Mouse (Mus musculus): ENCODE measurements at regions not wholly inside any gene's neighbourhood (a gene's known extent, or its start where the extent isn't known, plus 50 kb on each side); places are given as distances from the start of the nearest gene placed in this dataset.

DNA sequence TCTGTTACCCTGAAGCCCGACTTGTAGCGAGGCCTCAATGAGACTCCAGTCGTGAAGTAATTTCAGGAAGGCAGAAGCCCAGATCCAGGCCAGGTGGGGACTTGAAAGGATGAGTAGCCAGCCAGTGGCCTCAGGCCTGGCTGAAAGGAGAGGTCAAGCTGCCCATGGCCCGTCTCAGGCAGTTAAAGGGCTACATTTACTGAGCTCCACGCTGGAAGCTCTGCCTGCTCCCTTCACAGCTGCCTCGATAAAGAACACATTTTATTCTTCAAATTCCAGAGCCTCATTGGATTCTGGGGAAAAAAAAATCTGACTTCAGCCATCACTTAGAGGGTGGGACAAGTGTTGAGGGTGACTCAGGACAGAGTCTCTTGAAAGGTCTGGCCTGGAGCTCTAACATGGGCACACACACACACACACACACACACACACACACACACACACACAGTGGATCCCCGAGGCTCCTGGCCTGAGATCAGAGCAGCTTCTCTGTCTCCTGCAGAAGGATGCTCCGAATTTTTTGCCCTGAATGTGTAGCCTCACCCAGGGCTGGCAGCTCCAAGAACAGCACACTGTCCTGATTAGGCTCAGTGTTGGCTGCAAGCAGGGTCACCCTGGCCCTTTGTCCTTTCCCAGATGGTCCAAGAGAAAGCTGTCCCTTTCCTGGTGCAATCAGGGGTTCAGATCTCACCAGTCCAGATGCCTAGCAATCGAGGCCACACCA lies 53.0 kb downstream of the Gadd45g start:
- DNase-seq (ENCODE audit: extremely low spot score in 1 of 2, low spot score in 1 of 2) = no peak

DNA sequence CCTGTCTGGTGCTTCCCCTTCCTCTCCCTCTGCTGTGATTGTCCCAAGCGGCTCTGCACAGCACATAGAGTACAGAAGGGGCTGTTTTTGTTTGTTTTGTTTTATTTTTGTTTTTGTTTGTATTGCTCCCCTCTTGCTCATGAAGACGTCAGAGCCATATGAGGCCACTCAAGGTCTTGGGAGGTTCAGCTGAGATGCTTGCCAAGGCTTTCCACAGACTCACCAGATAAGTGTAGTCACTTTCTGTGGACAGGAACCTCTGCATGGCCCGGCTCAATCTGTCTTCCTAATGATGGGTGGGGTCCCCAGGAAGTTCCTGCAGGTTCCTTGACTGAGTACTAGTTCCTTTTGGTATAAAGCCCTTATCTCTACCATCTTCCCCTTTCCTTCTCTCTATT lies 53.6 kb downstream of the Gadd45g start:
- no peak for DNase-seq (ENCODE audit: extremely low spot score in 1 of 2, low spot score in 1 of 2)

DNA sequence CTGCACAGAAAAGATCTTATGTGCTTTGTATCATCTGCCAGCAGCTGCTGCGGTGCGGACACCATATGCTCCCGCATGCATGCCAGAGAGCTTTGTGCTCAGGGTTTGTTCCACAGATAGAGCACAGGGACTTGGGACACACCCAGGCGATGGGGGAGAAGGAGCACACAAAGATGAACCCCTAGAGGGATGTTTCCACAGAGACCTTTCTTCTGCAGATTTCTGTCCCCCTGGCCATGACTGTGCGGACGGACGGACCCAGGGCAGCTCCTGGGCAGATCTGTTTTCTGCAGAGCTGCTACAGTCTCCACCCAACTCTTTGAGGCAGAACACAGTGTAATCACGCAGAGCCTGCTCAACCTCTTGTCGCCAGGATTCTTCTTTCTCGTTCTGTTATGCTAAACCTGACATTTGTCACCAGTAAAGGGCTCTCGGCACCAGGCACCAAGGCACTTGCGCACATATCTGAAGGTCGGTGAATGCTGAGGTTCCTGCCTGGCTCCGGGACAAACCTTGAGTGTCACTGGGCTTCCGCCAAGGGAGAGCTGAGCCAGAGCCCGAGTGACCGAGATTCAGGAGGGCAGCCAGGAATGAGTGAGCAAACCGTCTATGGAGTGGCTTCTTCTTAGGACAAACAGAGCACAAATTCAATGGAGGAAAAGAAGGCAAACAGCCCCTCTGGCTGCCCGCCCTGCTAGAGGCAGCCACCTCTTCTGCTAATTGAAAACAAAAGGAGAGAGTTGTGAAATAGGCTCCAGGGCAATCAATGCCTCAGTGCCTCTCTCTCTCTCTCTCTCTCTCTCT lies 56.2 kb downstream of the Gadd45g start:
- peak in 1 of 2 experiments; percentile 40 for DNase-seq (ENCODE audit: extremely low spot score in 1 of 2, low spot score in 1 of 2)

DNA sequence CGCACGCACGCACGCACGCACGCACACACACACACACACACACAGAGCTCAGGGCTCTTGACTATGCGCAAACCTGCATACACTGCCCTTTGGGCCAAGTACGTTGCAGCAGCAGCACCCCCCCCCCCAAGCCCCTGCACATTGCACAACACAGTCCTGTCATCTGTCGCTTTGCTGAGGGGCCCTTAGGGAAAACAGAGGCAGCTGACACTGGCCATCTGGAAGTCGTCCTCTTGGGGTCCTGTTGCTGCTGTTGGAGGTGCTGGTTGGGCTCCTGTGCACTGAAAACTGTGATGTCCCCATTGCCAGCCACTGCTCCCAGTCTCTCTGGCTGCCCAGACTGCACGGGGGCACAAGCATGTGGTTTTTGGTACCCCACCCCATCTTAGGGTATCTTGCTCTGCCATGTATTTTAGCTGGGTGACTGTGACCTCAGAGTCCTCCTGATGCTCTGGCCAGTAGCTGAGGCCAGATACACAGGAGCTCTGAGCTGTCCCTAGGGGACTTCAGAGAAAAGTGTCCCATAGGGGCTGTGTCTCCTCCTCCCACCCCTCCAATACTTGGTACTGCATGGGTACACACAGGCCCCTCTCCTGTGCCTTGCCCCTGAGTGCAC lies 57.0 kb downstream of the Gadd45g start:
- DNase-seq (ENCODE audit: extremely low spot score in 1 of 2, low spot score in 1 of 2) = no peak

DNA sequence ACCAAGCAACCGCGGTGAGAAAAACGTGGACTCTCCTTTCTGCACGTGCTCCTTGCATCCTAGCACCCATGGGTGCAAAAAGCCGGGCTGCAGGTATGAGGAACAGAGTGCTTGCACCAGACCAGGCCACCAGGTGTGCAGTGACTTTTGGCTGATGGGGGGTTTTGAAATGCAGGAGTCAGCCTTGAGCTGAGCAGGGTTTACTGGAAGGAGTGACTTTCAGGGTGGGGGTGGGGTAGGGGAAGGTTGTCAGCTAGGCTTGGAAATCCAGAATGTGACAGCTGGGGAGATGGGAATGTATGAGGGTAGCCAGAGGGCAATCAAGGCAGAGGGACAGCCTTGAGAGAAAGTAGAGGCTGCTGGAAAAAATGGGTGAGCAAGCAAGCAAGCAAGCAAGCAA lies 58.8 kb downstream of the Gadd45g start:
- DNase-seq (ENCODE audit: extremely low spot score in 1 of 2, low spot score in 1 of 2) = no peak

DNA sequence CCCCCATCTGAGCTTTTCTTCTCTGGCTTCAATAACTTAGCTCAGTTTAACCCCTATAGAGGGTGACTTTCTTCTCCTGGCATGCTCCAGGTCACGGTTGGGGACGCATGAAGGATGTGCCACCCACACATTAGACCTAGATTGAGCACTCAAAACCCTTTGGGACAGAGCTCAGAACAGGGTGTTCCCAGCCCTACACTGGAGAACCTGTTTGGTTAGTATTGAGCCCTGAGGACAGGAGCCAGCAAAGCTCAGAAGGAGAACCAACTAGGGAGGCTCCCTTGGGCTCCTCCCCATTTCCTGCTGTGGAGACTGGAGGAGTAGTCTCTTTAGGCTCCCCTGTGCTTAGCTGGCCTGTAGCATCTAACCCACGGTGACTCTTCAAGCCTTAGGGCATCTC lies 59.6 kb downstream of the Gadd45g start:
- DNase-seq (ENCODE audit: extremely low spot score in 1 of 2, low spot score in 1 of 2) = no peak

DNA sequence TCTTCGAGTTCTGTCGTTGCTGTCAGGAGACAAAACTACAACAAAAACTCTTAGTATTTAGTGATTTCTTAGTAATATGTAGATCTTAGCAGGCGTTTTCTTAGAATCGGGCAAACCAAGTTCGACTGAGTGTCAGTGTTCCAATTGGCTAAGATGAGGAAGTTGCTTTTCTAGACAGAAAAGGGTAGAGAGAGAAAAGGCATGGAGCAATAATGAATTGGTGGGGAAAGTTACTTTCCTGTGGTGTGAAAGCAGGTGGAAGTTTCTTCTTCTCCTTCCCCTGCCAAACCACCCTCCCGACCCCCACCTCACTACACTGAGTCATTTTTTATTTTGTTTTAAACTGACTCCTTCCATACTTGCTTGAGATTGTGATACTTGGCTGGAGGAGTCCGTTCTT lies 62.0 kb downstream of the Gadd45g start:
- no peak for DNase-seq (ENCODE audit: extremely low spot score in 1 of 2, low spot score in 1 of 2)

DNA sequence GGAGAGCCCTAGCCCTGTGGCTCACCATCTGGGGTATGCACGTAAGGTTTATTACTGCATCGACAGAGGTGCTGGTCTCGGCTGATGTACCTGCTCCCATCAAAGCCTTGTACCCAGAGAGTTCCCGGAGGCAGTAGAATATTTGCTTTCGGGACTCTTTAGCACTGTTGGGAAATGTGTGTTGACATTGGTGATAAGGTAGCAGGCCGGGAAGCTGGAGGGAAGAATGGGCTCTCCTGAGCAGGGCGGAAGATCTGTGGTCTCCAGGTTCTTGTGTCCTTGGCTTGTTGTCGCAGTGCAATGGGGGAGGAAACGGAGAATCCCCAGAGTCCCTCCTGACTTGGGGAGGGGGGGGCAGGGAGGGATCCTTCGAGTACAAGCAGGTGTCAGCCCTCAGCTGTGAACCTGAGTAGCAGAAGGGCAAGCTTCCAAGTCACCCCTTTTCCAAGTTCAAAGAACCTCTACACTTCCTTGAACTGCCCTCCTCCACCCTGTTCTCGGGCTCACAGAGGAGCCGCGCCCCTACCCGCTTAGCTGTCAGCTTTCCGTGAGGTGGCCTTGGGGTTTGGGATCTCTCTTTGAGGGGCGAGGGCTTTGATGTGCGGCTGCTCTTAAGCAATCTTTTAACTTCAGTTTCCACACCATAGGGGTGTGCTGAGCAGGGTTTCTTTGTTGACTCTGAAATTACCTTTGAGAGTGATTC lies 65.0 kb downstream of the Gadd45g start:
- no peak for DNase-seq (ENCODE audit: extremely low spot score in 1 of 2, low spot score in 1 of 2)

DNA sequence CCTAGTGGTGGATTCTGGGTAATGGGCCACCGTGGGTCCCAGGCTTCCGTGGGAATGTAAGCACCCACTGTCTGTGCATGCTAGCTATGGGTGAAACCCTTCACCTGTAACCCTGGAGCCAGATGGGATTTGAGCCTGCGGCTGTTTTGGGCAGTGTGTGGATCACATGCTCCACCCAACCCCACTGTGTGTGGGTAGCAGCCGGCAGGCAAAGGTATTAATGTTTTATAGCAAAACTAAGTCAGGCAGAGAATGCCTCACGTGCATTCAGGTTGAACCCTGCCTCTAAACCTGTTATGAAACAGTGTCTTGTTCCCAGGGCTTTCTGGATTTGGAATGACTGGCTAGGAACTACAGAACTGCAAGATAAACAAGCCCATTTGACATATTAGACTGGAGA lies 66.0 kb downstream of the Gadd45g start:
- no peak for DNase-seq (ENCODE audit: extremely low spot score in 1 of 2, low spot score in 1 of 2)

DNA sequence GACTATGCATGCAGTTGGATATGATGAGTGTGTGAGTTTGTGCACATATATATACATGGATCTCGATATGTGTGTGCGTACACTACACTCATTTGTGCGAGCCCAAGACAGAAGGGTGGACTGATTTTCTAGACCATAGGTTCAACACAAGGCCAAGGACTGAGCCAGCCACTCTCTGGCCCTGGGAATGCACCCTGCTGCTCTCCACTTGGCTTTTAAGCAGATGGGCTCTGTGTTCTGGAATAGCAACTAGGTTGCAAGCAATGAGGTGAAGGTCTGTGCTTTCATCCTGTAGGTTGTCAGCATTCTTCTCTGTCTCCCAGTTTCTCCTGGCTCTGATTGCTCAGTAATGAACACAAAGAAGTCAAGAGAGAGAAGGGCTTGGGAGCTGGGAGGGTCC lies 66.5 kb downstream of the Gadd45g start:
- no peak for DNase-seq (ENCODE audit: extremely low spot score in 1 of 2, low spot score in 1 of 2)

DNA sequence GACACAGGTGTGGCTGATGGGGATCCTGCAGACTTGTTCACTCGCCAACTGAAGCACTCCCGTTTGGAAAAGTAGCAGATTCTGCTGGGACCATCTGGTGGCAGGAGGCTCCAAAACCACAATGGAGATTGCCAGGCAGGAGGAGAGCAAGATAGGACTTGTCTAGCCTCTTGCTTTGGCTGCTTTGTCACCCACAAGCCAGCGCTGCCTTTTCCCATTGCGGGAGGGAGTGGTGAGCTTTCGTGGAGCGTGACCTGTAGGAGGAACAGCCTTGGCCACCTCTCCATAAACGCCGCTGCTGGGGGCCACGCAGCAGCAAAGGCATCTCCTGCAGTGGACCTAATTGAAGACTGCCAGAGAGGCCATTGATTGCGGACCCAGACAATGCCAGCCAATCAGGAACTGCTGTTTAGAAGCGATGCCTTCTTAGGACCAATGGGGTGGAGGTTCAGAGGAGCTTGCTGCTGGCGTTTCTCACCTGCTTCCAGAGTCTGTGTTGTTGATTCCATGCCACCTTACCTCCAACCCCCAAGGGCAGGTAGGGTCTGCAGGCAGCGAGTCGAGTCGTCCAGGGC lies 70.3 kb downstream of the Gadd45g start:
- no peak for DNase-seq (ENCODE audit: extremely low spot score in 1 of 2, low spot score in 1 of 2)

DNA sequence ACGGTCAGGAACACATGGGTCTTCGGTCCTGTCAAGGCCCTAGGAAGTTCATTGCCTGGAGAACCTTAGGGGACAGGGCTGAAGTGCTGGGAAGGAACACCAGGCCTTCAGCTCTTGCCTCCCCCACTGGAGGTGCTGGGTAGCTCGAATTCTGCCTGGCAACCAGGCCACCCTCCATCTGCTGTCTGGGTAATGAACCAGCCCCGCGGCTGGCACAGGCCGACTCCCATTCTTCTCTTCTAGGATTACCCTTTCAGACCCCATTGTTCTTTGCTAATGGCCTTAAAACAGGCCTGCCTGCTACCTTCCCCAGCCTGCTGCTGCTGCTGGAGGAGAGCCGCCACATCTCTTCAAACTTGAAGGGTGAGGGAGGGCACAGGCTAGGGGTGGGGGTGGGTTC lies 71.2 kb downstream of the Gadd45g start:
- DNase-seq (ENCODE audit: extremely low spot score in 1 of 2, low spot score in 1 of 2) = no peak

DNA sequence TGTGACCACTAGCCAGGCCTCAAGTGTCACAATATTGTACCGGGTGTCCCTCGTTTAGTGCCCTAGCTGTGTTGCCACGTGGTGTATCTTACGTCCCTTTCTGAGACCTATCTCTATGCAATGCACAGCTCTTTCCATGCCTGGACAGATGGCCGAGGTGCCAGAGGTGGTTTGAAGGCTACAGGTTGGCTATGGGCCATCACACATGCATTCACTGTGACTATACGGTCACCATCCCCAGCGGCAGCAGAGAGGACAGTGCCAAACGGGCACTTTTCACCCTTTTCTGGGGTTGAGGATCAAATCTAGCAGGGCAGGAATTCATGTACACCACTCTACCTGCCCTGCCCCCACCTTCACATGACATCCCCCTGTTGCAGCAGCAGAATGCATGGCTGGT lies 71.6 kb downstream of the Gadd45g start:
- DNase-seq (ENCODE audit: extremely low spot score in 1 of 2, low spot score in 1 of 2) = no peak

DNA sequence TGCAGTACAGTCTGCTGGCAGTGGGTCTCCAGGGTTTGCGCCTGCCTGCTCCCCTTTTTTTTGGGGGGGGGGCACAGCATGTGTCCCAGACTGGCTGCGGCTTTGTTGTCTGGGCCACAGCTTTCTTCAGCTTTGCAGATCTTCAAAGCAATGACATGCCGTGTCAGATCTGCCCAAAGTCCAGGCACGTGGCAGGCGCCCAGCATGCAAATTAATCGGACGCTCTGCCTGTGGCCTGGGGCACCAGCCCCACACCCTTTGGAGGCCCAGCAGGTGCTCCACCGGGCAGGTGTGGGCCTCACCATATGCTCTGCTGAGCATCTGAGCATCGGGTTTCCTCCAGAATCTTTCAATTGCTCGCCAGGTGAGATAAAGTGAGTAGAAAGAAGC lies 72.3 kb downstream of the Gadd45g start:
- DNase-seq (ENCODE audit: extremely low spot score in 1 of 2, low spot score in 1 of 2) = no peak

DNA sequence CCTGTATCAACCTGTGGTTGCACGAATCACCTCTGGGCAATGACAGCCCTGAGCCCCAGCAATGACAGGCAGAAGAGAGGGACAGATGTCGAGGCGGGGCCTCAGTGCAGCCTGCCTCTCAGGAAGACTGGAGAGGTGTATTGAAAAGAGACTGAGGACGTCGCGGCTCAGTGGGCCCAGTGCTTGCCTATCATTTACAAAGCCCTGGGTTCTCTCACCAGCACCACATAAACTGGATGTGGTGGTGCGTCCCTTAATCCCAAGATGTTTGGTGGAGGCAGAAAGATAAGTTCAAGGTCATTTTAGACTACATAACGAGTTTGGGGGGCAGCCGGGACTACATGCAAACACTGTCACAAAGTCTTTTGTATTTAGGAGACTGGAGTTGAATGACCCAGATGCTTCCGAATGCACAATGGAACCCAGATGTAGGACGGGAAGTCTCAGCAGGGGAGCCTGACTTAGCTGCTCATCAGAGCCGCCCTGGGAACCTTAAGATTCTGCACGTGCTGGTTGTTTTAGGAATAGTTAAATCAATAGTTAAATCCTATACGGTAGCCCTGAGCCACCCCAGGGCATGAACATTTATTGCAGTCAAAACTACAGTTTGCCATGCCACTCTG lies 72.8 kb downstream of the Gadd45g start:
- DNase-seq (ENCODE audit: extremely low spot score in 1 of 2, low spot score in 1 of 2) = no peak

DNA sequence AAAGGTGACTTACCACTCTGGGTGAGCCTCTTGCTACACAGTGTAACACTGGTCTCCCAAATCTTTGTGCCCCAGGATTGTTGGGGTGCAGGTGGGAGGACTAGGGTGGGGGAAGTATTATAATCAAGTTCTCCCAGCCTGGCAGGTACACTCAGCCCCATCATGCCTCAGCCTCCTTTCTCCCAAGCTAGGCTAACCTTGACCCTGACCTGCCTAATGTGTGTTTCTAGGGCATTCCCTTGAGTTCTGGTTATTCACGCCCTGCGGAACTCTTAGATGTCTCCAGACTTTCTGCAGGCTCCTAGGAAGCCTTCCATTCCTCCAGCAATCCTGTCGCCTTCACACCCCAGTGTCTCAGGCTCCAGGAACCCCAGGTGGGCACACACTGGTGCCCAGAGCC lies 73.5 kb downstream of the Gadd45g start:
- DNase-seq (ENCODE audit: extremely low spot score in 1 of 2, low spot score in 1 of 2) = no peak

DNA sequence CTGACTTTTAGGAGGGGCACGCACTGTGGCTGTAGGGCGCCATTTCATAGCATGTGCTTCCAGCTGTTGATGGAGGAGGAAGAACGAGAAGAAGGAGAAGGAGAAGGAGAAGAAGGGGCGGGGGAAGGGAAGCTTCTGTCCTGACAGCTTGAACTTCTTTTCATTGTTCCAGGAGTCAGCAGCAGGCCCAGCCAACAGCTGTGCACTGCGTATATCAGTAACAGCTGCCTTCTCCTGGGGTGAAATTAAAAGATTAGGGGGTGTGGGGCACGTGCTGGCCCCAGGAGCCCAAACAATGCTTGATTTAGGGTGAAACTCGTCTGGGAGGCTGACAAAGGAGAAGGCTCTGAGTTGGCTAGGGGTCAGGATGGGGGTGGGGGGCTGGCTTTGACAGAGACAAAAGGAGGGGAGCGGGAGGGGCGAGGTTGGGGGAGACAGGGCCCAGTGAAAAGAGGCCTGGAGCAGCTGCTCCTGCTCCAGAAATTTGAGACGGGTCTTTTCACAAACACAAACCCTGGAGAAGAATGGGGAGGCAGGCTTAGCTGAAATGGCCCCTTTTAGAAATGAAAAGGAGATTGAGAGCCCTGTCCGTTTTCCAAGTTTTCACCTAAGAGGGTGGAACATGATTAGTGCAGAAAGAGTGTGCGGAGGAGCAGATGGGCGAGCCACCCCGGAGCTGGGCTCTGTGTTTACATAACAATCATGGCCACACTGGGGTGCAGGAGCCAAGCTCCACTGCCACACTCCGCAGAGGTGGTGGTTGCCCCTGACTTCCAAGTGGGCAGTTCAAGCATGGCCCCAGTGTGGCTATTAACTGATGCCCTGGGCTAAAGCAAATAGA lies 74.3 kb downstream of the Gadd45g start:
- no peak for DNase-seq (ENCODE audit: extremely low spot score in 1 of 2, low spot score in 1 of 2)

DNA sequence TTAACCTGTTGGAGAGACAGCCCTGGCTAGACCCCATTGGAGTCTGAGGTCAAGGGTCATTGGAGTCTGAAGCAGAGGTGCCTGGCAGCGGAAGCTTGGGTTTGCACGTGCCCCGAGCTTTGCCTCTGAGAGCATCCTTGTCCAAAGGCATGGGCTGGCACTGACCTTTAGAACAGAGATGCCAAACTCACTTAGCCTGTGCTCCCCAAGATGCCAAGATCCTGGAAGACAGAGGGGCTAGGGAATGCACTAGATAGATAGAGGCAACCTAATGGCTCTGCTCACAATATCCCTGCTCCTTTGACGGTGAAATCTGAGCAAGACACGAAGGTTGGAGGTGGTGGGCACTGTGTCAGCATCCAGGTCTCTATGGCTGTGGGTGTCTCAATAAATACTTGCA lies 75.1 kb downstream of the Gadd45g start:
- DNase-seq (ENCODE audit: extremely low spot score in 1 of 2, low spot score in 1 of 2) = no peak

DNA sequence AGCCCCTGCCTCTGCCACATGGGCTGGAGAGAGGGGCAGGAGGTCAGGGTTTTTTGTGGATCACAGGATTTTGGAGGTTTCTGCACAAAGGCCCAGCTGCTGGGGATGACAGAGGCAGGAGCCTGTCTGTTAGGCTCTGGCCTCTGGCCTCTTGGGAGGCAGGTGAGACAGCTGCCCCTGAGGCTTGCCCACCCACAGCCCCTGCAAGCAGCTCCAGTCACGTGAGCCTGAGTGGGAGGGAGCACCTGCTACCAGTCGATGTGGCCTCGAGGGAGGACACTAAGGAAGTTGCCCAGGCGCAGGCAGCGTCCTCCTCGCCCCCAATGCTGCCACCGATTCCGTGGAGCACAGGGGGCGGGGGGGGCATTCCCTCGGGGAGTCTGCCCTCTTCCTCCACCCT lies 80.3 kb downstream of the Gadd45g start:
- no peak for DNase-seq (ENCODE audit: extremely low spot score in 1 of 2, low spot score in 1 of 2)

DNA sequence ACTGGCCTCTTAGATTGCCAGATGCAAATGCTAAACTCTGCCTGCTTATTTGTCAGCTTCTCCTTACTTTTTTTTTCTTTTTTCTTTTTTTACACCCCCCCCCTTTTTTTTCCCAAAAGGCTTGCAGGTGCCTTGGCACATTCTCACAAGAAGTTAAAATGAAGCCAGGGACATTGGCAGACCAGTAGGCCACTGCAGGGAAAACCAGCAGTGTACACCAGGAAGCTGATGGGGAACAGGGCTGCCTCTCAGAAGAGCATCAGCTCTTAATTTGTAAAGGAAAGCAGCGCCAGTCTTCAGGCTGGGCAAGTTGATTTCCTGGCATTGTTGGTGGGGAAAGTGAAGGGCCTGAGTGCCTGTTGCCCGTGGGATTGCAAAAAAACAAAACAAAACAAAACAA lies 83.3 kb downstream of the Gadd45g start:
- no peak for DNase-seq (ENCODE audit: extremely low spot score in 1 of 2, low spot score in 1 of 2)
